Mouse (Mus musculus) MEL (cell line): ENCODE results near the gene Dazl. TPM values are rescaled to one million over a fixed set of nuclear protein-coding genes. Genes with fewer than 3 reads are reported as not detected.

Source experiments
- DNase-seq: peaks from one replicate; pipeline ENCODE4 v3.0.0; 2011; ENCODE audit warnings: low read depth, low spot score
- H3K27ac ChIP-seq: 2 replicates; pipeline ENCODE4 v1.5.1; 2012; ENCODE audit warnings: low read depth, mild to moderate bottlenecking, control low read depth, low read length, moderate library complexity; ENCODE audit not compliant: control insufficient read depth
- H3K27me3 ChIP-seq, 2 experiments: fragments of 150-350 bp in 1 of 2; sonication (generic) in 1 of 2; 2 replicates each; pipeline ENCODE4 v1.6.1; 2012; ENCODE audit warnings: low read length in 2 of 2, mild to moderate bottlenecking in 2 of 2, improper control_type of control experiment in 1 of 2, moderate library complexity in 1 of 2; ENCODE audit not compliant: insufficient read depth in 2 of 2, control insufficient read depth in 1 of 2
- H3K36me3 ChIP-seq, 2 experiments: 2 replicates each; pipeline ENCODE4 v1.6.1; 2012 to 2014; ENCODE audit warnings: low read length in 2 of 2, improper control_type of control experiment in 1 of 2, inconsistent platforms in 1 of 2, mild to moderate bottlenecking in 1 of 2; ENCODE audit not compliant: insufficient read depth in 2 of 2, control insufficient read depth in 1 of 2
- H3K4me1 ChIP-seq, 2 experiments: fragments of 150-350 bp in 1 of 2; sonication (generic) in 1 of 2; 2 replicates each; pipeline ENCODE4 v1.6.1; 2012; ENCODE audit warnings: low read length in 2 of 2, improper control_type of control experiment in 1 of 2, mild to moderate bottlenecking in 1 of 2; ENCODE audit not compliant: insufficient read depth in 2 of 2, control insufficient read depth in 1 of 2
- H3K4me3 ChIP-seq, 2 experiments: fragments of 150-350 bp in 1 of 2; sonication (generic) in 1 of 2; 2 replicates each; pipeline ENCODE4 v1.5.1; 2012; ENCODE audit warnings: low read depth in 2 of 2, low read length in 2 of 2, mild to moderate bottlenecking in 2 of 2, moderate library complexity in 2 of 2, control low read depth in 1 of 2, improper control_type of control experiment in 1 of 2; ENCODE audit not compliant: control insufficient read depth in 1 of 2, insufficient read depth in 1 of 2
- H3K79me2 ChIP-seq: 2 replicates; pipeline ENCODE4 v1.6.1; 2012; ENCODE audit warnings: mild to moderate bottlenecking, low read length, moderate library complexity; ENCODE audit not compliant: control insufficient read depth, poor library complexity, insufficient read depth
- H3K9ac ChIP-seq: 2 replicates; pipeline ENCODE4 v1.6.1; 2012; ENCODE audit warnings: low read depth, mild to moderate bottlenecking, control low read depth, low read length, moderate library complexity; ENCODE audit not compliant: control insufficient read depth, poor library complexity, severe bottlenecking
- H3K9me3 ChIP-seq: fragments of 150-350 bp; sonication (generic); replicated peaks from 2 replicates; pipeline ENCODE4 v1.6.1; 2012; ENCODE audit warnings: mild to moderate bottlenecking, low read length, improper control_type of control experiment, moderate library complexity; ENCODE audit not compliant: insufficient read depth
- BHLHE40 ChIP-seq: IDR thresholded peaks from 2 replicates; pipeline ENCODE4 v1.6.1; 2012; ENCODE audit warnings: low read depth, mild to moderate bottlenecking, inconsistent platforms, low read length, improper control_type of control experiment, borderline replicate concordance
- CHD2 ChIP-seq: IDR thresholded peaks from 2 replicates; pipeline ENCODE4 v1.6.1; 2011; ENCODE audit warnings: low read length, improper control_type of control experiment
- CTCF ChIP-seq, 3 experiments: IDR thresholded peaks in 2 of 3; conservative IDR thresholded peaks in 1 of 3; 2 replicates each; pipeline ENCODE4 v1.5.1; 2011 to 2012; ENCODE audit warnings: low read length in 3 of 3, low read depth in 2 of 3, mild to moderate bottlenecking in 2 of 3, improper control_type of control experiment in 1 of 3, inconsistent platforms in 1 of 3, mixed read lengths in 1 of 3, moderate library complexity in 1 of 3; ENCODE audit not compliant: control insufficient read depth in 1 of 3, insufficient read depth in 1 of 3, poor library complexity in 1 of 3, severe bottlenecking in 1 of 3
- ELF1 ChIP-seq: IDR thresholded peaks from 2 replicates; pipeline ENCODE4 v1.6.1; 2014; ENCODE audit warnings: low read depth, mild to moderate bottlenecking, inconsistent platforms, low read length, improper control_type of control experiment, moderate library complexity
- ETS1 ChIP-seq: IDR thresholded peaks from 2 replicates; pipeline ENCODE4 v1.6.1; 2012; ENCODE audit warnings: low read depth, mild to moderate bottlenecking, inconsistent platforms, low read length, improper control_type of control experiment, moderate library complexity
- GABPA ChIP-seq: IDR thresholded peaks from 2 replicates; pipeline ENCODE4 v1.6.1; 2012; ENCODE audit warnings: low read depth, mild to moderate bottlenecking, inconsistent platforms, low read length, improper control_type of control experiment, moderate library complexity
- GATA1 ChIP-seq: IDR thresholded peaks from 2 replicates; pipeline ENCODE4 v1.6.1; 2011; ENCODE audit warnings: low read depth, low read length, improper control_type of control experiment
- KAT2A ChIP-seq: conservative IDR thresholded peaks from 2 replicates; pipeline ENCODE4 v1.6.1; 2012; ENCODE audit warnings: low read depth, low read length, improper control_type of control experiment, inconsistent platforms
- MAFK ChIP-seq: IDR thresholded peaks from 2 replicates; pipeline ENCODE4 v1.6.1; 2011; ENCODE audit warnings: low read depth, mild to moderate bottlenecking, low read length, improper control_type of control experiment, borderline replicate concordance
- MEF2A ChIP-seq: IDR thresholded peaks from 2 replicates; pipeline ENCODE4 v1.6.1; 2014; ENCODE audit warnings: low read depth, mild to moderate bottlenecking, inconsistent platforms, low read length, improper control_type of control experiment; ENCODE audit not compliant: poor library complexity, insufficient replicate concordance, severe bottlenecking; ENCODE audit errors: extremely low read depth
- MXI1 ChIP-seq: IDR thresholded peaks from 2 replicates; pipeline ENCODE4 v1.6.1; 2011; ENCODE audit warnings: mild to moderate bottlenecking, low read depth, low read length, improper control_type of control experiment
- MYC ChIP-seq: IDR thresholded peaks from 2 replicates; pipeline ENCODE4 v1.6.1; 2011; ENCODE audit warnings: low read depth, mild to moderate bottlenecking, low read length, improper control_type of control experiment, moderate library complexity
- NELFE ChIP-seq: IDR thresholded peaks from 2 replicates; pipeline ENCODE4 v1.6.1; 2011; ENCODE audit warnings: low read depth, low read length, improper control_type of control experiment
- POLR2A ChIP-seq, 2 experiments: IDR thresholded peaks; 2 replicates each; pipeline ENCODE4 v1.6.1; 2011 to 2012; ENCODE audit warnings: low read length in 2 of 2, mild to moderate bottlenecking in 2 of 2, control low read depth in 1 of 2, improper control_type of control experiment in 1 of 2, low read depth in 1 of 2, moderate library complexity in 1 of 2; ENCODE audit not compliant: control insufficient read depth in 1 of 2, insufficient read depth in 1 of 2, poor library complexity in 1 of 2
- POLR2AphosphoS2 ChIP-seq: IDR thresholded peaks from 2 replicates; pipeline ENCODE4 v1.6.1; 2011; ENCODE audit warnings: low read length, improper control_type of control experiment
- POLR2AphosphoS5 ChIP-seq: IDR thresholded peaks from 2 replicates; pipeline ENCODE4 v1.6.1; 2012; ENCODE audit warnings: low read depth, borderline replicate concordance, mild to moderate bottlenecking, inconsistent platforms, low read length, moderate library complexity, mixed read lengths
- RAD21 ChIP-seq: IDR thresholded peaks from 2 replicates; pipeline ENCODE4 v1.6.1; 2011; ENCODE audit warnings: mild to moderate bottlenecking, low read depth, low read length, improper control_type of control experiment
- RCOR1 ChIP-seq: IDR thresholded peaks from 2 replicates; pipeline ENCODE4 v1.6.1; 2012; ENCODE audit warnings: low read depth, mild to moderate bottlenecking, inconsistent platforms, low read length, improper control_type of control experiment
- SIN3A ChIP-seq: IDR thresholded peaks from 2 replicates; pipeline ENCODE4 v1.6.1; 2012; ENCODE audit warnings: low read length, improper control_type of control experiment, inconsistent platforms
- SMC3 ChIP-seq: IDR thresholded peaks from 2 replicates; pipeline ENCODE4 v1.6.1; 2011; ENCODE audit warnings: low read depth, low read length, improper control_type of control experiment
- TAL1 ChIP-seq: IDR thresholded peaks from 2 replicates; pipeline ENCODE4 v1.6.1; 2012; ENCODE audit warnings: mild to moderate bottlenecking, inconsistent platforms, low read length, moderate library complexity, mixed read lengths
- TCF12 ChIP-seq: IDR thresholded peaks from 2 replicates; pipeline ENCODE4 v1.6.1; 2014; ENCODE audit warnings: low read depth, mild to moderate bottlenecking, inconsistent platforms, low read length, improper control_type of control experiment, moderate library complexity
- UBTF ChIP-seq: IDR thresholded peaks from 2 replicates; pipeline ENCODE4 v1.6.1; 2012; ENCODE audit warnings: low read depth, mild to moderate bottlenecking, inconsistent platforms, low read length, improper control_type of control experiment, moderate library complexity, borderline replicate concordance; ENCODE audit not compliant: insufficient read depth
- ZC3H11A ChIP-seq: IDR thresholded peaks from 2 replicates; pipeline ENCODE4 v1.6.1; 2012; ENCODE audit warnings: low read depth, mild to moderate bottlenecking, inconsistent platforms, low read length, improper control_type of control experiment
- ZNF384 ChIP-seq: IDR thresholded peaks from 2 replicates; pipeline ENCODE4 v1.6.1; 2012; ENCODE audit warnings: low read depth, mild to moderate bottlenecking, inconsistent platforms, low read length, improper control_type of control experiment
- polyA plus RNA-seq, 2 experiments: library from polyadenylated mRNA; stranded (reverse) in 1 of 2; unstranded in 1 of 2; fragments of >175 nt in 1 of 2; fragments of >200 nt in 1 of 2; gene quantifications; 2 replicates each; pipeline versions ENCODE4 v1.2.1 to v1.2.4; 2012; ENCODE audit warnings: low replicate concordance in 2 of 2, low read depth in 1 of 2; ENCODE audit not compliant: insufficient read length in 2 of 2, insufficient read depth in 1 of 2, missing spikeins in 1 of 2
- total RNA-seq: library from RNA; depleted of rRNA; stranded (reverse); fragments of 300-350 nt; gene quantifications from 2 replicates; pipeline ENCODE4 v1.2.3, GENCODE M21; 2012

Dazl gene
- total and polyA plus RNA-seq, 3 experiments, result 0.10 to 1.4 TPM; not detected in 1

DNA sequence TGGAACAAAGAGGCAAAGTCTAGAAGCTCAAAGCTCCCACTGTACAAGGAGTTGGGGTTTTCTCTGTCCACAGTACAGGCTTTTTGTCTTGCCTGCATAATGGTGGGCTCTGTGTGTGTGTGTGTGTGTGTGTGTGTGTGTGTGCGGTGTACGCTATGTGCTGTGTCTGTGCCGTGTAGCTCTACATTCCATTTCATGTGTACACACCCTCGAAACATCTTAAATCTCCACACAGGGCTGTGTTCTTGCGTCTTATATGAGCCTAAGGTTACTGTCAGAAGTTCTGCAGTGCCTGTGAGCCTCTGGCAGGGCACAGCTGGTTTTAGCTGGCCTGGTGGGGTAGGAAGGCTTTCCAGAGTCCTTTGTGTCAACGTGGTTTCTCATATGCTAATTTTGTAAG is 46.8 kb downstream of the Dazl start:
- no peaks in the 10 kb centered on the region for H3K9me3 ChIP-seq
- no peak for DNase-seq
- H3K36me3 ChIP-seq, result no peaks in the 10 kb centered on the region
- H3K79me2 ChIP-seq, result no peaks in the 10 kb centered on the region
- H3K27me3 ChIP-seq, result no peaks in the 10 kb centered on the region
- no peaks in the 10 kb centered on the region for H3K4me1 ChIP-seq
- no peak for TF ChIP-seq RCOR1
- TF ChIP-seq KAT2A, result no peak
- no peak for TF ChIP-seq CTCF (IDR thresholded peaks at IDR 0.05 in 2 of 3, conservative IDR thresholded peaks at IDR 0.05 in 1 of 3; ENCODE audit: control insufficient read depth in 1 of 3, insufficient read depth in 1 of 3, low read depth in 2 of 3, low read length in 3 of 3, poor library complexity in 1 of 3, severe bottlenecking in 1 of 3)
- no peak for TF ChIP-seq GATA1
- TF ChIP-seq SIN3A, result no peak
- no peak for TF ChIP-seq POLR2AphosphoS5
- no peak for TF ChIP-seq MXI1
- no peak for TF ChIP-seq NELFE
- TF ChIP-seq TCF12, result no peak
- TF ChIP-seq SMC3, result no peak
- no peak for TF ChIP-seq CHD2
- TF ChIP-seq MAFK, result no peak
- TF ChIP-seq MEF2A, result no peak
- TF ChIP-seq ZC3H11A, result no peak
- TF ChIP-seq, all 39 proteins: peak for 0
- Histone ChIP-seq H3K9ac (no peak overlapping the region), H3K4me3 (no peak overlapping the region), H3K27ac (no peak overlapping the region)

GRCm38 (mm10) chr17:50244675-50245074 is 48.8 kb downstream of the Dazl start:
- TF ChIP-seq SIN3A, result no peak
- no peak for TF ChIP-seq UBTF
- no peak for TF ChIP-seq ETS1
- TF ChIP-seq ZNF384, result no peak
- TF ChIP-seq TAL1, result no peak
- no peak for TF ChIP-seq ELF1
- TF ChIP-seq BHLHE40, result no peak
- no peak for TF ChIP-seq SMC3
- no peak for TF ChIP-seq NELFE
- no peak for TF ChIP-seq POLR2AphosphoS2
- no peak for TF ChIP-seq RAD21
- TF ChIP-seq GABPA, result no peak
- no peak for TF ChIP-seq MYC
- no peak for TF ChIP-seq POLR2A (IDR thresholded peaks at IDR 0.05; ENCODE audit: control insufficient read depth in 1 of 2, insufficient read depth in 1 of 2, low read depth in 1 of 2, low read length in 2 of 2, poor library complexity in 1 of 2)
- DNase-seq, result no peak
- Histone ChIP-seq H3K36me3 (no peaks in the 10 kb centered on the region), H3K9ac (no peak overlapping the region), H3K9me3 (no peaks in the 10 kb centered on the region), H3K27ac (no peak overlapping the region), H3K4me1 (no peaks in the 10 kb centered on the region; a peak in 1 of 4 replicates), H3K4me3 (no peak overlapping the region), H3K79me2 (no peaks in the 10 kb centered on the region), H3K27me3 (no peaks in the 10 kb centered on the region)
